Mouse (Mus musculus) brain, adult 2 months (tissue): ENCODE results near the gene Raly.

Source experiments
- DNase-seq: peaks from one replicate; pipeline ENCODE4 v3.0.0; 2011; ENCODE audit warnings: low read depth, low spot score

The Raly gene

DNA sequence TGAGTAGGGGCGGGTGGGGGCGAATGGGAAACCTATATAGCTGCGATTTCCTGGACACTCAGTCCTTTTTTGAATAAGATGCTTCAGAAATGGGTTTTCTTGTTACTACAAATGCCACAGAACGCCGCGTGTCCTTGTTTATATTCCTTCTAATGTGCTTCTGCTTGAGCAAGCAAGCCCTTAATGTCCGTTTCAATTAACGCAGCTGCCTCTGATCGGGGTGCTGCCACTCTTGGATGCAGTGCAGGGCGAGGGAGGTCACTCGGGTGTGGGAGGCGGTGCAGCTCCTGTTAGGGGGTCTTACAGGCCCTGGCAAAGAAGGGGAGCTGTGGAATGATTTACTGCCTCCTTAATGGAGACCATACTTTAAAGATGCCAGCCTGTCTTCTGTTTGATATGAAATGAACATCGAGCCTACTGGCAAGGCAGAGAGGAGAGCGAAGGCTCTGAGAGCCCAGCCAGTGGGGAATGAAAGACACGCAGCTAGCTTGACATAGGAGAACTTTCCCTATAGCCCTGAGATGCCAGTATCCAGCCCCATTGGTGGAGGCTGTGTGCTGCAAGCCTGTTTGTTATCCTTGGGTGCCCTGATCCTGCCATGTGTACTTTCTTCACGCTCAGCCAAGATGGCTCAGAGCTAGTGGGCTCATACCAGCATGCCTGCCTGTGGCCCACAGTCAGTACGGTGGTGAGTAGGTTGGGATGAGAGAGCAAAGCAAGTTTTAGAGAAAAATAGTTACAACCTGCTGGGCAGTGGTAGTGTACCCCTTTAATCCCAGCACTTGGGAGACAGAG, 7.8 kb upstream of the Raly start:
- DNase-seq, result no peak

DNA sequence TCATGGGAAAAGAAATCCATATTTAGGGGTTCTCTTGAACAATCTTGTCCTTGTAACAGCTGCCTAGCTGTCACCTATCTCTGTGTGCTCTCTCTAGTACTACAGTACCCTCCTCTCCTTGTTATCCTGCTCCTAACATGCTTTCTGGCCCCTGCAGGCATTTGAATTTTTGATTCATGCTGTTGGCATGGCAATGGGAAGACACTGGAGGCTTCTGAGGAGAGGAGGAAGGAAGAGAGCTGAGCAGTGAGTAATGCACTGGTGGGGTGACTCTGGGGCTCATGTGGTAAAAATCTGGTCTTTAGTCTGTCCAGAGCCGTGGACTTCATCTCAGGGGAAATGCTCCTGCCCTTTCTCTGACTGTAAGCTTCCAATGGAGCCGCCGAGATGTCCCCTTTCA, 5.6 kb upstream of the Raly start:
- peak; percentile 54 for DNase-seq

DNA sequence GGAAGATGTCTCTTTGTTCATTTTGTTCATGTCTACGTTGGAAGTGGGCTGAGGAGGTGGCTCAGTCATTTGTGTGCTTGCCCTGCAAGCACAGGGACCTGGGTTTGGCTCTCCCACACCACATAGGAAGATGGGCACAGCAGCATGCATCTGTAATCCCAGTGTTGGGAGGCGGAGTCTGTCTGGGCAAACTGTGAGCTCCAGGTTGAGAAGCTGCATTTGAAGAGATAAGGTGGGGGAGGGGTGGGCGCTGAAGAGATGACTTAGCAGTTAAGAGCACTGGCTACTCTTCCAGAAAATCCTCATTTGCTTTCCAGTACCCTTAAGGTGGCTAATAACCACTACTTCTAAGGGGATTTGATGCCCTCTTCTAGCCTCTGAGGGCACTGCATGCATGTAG, 4.7 kb upstream of the Raly start:
- DNase-seq, result no peak

DNA sequence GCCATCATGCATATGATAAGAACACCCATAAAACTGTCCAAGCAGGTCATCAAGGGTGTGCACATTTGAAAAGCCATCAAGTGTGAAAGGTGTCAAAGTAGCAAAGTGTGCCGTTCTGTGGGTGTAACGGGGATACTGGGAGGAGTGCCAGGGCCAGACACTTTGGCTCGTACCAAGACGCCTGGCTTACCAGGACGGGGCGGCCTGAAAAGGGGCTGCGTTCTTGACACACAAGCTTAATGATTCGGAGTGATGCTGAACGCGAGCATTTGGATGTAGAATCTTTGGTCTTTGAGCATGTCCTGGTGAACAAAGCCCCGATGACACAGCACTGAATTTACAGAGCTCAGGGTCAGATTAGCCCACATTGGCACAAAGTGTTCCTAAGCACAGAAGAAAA, 4.1 kb upstream of the Raly start:
- DNase-seq, result no peak

DNA sequence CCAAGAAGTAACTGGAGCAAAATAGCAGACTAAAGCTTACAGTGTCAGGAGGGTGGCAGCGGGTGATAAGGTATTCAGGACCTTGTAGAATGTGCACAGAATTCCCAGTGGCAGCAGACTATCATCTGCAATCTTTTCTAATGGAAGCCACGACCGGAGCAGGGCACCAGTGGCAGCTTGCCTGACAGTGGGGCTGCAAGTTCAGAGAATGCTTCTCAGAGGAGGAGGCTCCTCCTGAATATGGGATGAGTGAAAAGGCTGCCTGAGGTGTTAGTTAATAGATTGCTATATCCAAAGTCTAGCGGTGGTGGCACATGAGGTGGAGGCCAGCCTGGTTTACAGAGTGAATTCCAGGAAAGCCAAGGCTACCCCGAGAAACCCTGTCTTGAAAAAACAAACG, 1.5 kb upstream of the Raly start:
- DNase-seq, result no peak

DNA sequence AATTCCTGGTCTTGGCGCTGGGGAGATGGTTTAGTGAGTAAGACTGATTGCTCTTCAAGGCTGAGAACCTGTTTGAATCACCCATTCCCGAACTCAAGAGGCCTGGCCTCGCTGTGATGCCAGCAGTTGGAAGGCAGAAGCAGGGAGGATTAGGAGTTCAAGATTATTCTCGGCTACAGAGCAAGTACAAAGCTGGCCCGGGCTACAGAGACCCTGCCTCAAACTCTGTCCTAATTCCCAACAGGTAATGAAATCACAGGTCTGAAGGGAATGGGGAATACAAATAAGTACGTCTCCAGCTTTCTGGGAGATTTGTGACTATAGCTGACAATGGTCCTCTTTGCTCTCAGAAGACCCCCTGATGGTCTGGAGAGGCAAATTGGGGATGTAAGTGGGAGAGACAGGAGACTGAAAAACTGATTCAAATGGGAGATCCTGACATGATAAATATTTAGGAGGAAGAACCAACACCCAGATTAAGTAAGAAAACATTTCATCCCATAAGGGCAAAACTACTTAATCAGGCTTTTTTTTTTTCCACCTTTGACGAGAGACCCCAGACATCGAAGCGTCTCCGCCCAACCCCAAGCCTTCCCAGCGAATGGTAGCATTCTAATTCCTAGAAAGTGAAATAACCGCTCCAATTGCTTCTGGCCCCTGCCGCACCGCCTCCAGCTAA, 780 bp upstream of the Raly start:
- DNase-seq, result peak; percentile 24

DNA sequence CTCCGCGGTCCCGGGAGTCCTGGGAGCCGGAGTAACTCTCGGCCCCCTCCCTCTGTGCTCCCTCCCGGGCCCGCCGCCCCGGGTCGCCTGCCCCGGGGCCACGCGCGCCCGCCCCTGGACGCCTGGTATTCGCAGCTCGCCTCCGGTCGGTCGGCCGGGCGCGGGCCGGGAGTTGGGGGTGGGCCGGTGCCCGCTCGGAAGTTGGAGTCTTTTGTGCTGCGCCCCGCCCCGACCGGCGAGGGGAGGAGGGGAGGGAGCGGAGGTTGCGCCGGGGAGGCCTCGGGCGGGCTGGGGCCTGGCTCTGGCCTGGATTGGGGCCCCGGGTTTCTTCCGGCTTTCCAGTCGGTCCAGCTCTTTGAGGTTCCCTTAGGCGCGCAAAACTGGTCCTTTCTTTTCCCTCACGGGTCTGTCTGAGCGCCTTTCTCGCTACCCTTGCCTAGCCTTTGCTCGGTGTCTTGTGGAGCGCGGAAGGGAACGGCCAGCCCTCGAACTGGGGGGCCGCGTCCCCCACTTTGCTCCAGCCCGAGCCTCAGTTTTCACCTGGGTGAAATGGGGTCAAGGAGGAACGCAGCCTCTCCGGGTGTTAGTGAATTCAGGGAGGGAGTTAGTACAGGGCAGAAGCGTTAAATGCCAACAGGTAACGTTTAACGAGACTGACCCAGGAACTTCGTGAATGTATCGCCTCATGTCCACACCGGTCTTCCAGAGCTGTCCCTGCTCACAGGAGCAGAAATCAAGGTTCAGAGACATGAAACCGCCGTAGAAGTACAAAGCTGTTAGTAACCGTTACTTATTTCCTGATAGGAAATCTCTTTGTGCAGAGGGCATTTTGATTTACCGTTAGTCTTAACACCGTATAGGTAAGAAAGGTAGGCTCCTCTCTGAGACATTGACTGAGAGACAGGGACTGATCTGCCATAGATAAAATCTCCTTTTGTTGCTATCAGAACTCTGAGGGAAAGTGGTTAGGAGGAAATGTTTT, 1.1 kb downstream of the Raly start:
- peak; percentile 72 for DNase-seq

DNA sequence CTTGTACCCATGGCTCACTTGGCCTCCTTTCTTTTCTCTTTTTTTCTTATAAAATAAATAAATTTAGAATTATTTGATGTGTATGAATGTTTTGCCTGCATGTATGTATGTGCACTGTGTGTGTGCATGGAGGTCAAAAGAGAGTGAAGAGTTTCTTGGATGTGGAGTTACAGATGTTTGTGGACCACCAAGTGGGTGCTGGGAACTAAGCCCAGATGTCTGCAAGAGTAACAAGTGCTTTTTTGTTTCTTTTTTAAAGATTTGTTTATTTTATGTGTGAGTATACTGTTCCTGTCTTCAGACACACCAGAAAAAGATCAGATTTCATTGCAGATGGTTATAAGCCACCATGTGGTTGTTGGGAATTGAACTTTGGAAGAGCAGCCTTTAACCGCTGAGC, 12.5 kb downstream of the Raly start:
- no peak for DNase-seq

DNA sequence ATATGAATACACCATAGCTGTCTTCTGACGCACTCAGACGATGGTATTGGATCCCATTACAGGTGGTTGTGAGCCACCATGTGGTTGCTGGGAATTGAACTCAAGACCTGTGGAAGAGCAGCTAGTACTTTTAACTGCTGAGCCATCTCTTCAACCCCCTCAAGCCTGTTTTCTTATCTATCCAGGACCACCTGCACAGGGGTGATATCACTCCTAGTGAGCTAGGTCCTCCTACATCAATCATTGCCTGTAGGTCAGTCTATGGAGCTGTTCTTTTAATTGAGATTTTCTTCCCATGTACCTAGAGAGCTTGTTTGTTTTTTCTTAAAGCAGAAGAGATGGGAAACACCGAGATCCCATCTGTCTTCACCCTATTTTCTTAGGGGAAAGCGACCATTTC, 12.9 kb downstream of the Raly start:
- DNase-seq, result no peak

DNA sequence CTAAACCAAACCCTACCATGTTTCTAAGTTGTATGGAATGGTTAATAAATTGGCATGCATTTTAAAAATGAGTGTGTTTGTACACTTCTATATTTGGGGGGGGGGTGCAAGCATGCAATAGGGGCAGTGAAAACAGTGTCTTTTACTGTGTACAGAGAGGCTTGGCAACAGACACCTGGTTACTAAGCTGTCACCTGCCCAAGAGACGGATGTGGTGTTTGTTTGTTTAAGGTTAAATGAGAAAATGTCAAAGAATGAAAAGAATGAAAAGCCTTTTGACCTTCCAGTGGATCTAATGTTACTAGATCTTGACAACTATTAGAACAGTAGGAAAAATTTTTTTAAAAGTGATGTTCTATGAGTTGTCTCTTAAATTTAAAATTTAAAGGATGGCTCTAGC, 16.8 kb downstream of the Raly start:
- no peak for DNase-seq

DNA sequence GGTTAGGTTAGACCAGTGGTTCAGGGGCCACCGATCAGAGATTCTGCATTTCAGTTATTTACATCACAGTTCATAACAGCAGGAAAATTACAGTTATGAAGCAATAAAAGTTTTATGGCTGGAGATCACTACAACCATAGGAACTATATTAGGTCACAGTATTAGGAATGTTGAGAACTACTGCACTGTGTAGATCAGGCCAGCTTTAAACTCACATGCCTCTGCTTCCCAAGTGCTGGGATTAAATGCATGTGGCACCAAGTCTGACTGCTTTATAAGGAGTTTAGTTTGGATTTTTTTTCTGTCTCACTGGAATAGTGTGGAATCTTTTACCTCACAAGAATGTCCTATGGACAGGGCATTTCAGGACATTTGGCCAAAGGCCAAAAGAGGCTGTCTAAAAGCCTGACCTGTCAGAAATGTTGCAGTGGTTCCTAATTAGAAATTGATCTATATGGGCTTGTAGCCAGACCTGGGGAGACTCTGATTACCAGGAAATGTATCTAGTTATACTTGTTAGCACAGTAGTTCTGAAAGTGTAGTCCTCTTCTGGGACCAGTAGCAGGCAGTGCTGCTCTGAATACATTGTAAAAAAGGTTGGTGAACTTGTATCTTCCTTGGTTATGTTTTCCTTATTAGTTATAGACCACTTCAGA, 18.3 kb downstream of the Raly start:
- DNase-seq, result peak; percentile 28

DNA sequence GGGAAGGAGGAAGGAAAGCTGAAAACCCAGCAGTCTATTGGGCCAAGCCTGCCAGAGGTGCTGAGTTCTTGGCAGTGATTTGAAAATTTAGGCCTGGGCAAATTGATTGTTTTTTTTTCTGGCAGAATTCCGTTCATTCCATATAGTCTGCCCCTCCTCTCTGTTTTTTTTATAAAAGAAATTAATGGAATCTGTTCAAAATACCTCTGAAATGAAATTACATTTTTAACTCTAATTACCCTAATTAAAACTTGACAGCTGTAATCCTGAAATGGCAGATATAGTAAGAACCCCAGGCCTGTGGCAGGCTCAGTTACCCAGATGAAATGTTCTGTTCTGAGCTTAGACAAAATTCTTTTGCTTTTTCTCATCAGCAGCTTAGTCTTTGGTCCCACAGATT, 19.9 kb downstream of the Raly start:
- no peak for DNase-seq

DNA sequence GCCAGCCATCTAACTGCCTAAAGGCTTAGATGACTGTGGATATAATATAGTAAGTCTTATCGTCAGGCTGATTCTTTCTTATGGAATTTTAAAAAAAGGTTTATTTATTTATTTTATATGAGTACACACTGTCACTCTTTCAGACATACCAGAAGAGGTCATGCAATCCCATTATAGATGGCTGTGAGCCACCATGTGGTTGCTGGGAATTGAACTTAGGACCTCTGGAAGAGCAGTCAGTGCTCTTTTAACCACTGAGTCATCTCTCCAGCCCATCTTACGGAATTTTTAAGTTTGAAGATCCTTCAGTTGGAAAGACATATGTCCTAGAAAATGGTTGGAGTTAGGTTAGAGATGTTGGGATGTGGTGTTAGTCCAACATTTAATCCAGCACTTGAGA, 22.5 kb downstream of the Raly start:
- DNase-seq, result no peak

DNA sequence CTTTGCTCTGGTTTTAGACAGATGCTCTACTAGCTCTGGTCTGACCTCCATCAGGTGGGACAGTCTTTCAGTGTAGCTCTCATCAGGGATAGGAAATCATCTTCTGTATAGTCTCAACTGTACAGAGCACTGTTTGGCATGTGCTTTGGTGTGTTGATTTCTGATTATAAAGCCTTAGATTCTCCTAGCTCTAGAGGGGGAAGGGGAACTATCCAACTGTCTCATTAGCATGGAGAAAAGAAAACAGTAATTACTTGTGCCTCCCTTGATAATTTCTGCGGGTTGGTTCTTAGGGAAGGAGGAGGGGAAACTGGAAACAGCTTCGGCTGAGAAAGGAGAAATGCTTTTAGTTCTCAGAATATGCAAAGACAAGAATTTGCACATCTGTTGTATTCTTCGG, 26.2 kb downstream of the Raly start:
- DNase-seq, result peak; percentile 29

DNA sequence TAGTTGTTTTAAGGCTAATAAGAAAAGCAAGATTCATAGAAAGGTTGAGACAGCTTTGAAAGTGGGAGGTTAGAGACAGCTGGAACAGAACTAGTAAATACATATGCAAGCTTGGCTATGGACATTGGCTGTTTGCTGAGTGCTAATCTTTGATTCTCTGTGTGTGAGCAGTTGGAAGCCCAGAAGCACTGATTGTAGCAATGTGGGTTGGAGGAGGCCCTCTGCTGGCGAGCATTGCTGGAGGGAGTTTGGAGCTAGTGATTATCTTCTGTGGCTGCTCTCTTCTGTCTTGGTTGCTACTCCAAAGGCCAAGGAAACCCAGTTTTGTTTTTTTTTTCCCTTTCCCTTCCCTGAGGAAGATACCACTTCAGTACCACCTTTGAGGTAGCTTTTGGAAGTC, 26.9 kb downstream of the Raly start:
- DNase-seq, result peak; percentile 76

DNA sequence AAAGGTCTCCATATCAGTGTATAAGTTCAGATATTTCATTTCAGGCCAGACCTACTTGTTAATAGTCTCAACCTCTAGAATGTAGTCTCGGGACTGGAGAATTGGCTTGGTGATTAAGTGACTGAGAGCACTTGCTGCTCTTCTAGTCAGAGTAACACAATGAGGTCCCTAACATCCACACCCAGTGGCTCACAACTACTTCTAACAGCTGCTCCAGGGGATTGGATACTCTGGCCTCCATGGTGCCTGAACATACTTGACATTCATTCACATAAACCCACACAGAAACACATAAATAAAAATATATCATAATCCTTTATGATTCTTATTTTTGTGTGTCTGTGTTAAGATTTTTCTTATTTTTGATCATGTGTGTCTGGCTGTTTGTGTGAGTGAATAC, 27.7 kb downstream of the Raly start:
- DNase-seq, result no peak

DNA sequence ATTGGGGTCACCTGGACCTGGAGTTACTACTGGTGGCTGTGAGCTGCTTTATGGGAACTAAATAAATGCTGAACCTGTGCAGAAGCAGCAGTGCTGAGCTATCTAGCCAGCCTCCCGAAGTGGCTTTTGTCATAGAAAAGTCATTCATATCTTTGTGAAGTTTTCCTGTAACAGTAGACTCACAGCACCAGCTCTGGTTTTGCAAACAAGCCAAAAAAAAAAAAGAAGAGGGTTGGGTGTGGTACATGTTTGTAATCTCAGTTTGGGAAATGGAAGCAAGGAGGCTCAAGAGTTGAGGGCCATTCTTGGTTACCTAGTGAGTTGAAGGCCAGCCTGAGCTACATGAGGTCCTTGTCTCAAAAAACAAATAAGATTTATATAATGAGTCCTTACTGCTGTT, 29.4 kb downstream of the Raly start:
- DNase-seq, result no peak

DNA sequence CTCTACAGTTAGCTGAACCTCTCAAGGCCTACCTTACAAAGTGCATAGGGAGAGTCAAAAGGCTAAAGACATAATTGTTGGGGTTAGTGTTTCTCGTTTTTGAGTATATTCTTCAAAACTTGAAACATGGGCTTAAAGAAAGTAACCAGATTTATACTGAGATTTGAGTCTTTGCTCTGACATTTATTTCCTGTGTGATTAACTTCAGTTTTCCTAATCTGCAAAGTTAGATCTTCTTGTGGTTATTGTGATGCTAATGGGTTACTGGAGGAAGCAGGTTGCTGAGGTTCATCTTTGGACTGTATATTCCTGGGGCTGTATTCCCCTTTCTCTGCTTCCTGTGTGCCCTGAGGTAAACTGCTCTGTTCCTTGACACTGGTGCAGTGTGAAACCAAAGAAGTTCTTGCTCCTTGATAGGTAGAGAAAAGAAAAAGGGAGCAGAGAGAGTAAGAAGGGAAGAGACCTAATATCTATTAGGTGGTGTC, 35.2 kb downstream of the Raly start:
- DNase-seq, result no peak

DNA sequence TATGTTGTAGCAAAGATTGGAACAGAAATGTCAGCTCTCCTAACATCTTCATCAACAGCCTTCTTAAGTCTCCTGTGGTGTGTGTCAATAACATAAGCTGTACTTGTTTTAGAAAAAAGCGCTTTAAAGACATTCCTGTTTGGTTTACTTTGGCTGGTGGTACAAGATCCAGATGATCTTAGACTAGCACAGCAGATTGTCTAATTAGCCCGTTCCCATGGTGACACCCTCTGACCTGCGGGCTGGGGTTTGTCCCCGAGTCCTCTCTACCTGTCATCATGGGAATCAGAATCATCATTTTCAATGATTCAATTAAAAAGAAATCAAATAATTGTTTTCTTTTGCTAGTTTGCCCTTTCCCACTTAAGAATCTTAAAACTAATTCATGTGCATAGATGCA, 36.6 kb downstream of the Raly start:
- no peak for DNase-seq

DNA sequence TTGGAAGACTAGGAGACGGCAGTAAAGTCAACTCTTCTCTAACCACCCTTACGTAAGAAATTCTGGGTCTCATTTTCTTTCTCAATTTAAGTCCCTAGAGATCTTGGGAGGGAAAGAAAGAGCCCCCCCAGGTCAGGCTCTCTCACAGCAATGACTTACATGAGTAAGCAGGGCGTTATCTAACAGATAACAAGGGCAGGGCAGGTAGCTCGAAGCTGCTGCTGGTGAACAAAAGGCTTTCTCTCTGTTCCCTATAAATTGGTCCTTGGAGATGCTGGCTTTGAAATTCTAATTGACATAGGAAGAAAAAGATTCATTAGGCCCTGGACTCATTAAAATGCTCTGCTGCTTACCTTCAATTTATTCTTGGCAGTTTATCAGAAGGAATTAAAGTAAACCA, 41.6 kb downstream of the Raly start:
- peak; percentile 12 for DNase-seq

DNA sequence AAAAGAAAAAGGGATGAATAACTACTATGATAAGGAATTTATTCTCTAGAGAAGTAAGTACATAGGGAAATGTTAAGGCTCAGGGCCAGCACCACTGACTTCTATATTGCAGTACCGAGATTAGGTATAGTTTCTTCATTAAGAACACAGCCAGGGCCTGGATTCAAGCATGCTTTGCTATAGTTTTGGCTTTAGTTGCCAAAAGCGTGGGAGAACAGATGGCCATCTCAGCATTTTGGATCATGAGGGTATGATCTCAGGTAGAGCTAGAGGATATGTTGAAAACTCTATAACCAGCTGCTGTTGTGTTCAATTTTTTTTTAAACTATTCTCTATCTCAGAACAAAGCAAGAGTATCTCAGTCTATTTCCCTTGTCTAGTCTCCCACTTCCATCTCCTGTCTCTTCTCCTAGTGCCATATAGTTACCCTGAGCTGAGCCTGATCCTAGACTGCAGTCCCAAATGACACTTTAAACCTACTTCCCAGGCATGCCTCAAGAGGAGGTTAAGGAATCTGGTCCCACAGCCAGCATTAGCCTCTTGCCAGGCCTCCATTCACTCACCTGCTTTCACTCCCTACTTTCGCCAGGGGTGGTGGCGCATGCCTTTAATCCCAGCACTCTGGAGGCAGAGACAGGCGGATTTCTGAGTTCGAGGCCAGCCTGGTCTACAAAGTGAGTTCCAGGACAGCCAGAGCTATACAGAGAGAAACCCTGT, 43.4 kb downstream of the Raly start:
- peak; percentile 91 for DNase-seq
